Mouse (Mus musculus): Measurements from ENCODE around the gene Cga. TPM values are rescaled to one million over a fixed set of nuclear protein-coding genes. Genes with fewer than 3 reads are reported as not detected.

Gene Cga
- not detected in 2 replicates for polyA plus RNA-seq (2015; fragmentation: Nextera tagmentation; extraction: Ambion mirVana)

DNA sequence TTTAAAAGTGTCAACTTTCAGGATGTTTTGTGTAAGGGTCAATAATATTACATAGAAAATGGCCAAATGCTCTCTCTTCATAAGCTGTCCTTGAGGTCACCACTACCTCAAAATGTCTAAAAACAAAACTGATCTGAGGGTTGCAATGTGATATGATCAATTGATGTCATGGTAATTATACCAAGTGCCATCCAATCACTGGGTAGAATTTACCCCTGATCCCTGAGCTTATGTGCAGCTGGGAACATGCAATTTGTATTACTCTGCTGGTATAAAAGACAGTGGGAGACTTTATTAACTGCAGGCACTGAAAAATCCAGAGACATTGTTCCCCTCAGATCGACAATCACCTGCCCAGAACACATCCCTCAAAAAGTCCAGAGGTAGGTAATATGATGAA is at the start of gene Cga:
Cga (plus strand) TSS at position 301 of the 400 bp plus-strand sequence.
- no peak within 1 kb of the TSS for H3K9ac ChIP-seq
- no peak for ATAC-seq (replicated peaks; ENCODE audit: low FRiP score)

DNA sequence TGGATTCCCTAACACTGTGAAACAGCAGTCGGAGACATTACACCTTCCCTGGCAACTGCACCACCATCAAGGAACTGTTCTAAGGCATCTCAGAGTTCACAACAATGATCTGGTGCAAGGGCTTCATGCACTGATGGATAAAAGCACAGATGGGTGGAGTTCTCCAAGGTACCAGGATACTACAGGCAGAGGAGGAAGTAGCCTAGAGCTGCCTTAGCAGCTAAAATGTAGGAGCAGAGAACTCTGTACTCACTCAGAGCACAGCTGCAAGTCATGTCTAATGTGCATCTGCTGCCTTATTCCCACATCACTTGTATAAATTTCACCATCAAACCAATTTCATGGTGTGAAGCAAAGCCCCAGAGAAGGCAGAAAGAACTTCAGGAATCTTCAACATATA is 49.7 kb upstream of the Cga start:
- no peaks in the 10 kb centered on the region for H3K27me3 ChIP-seq
- no peak for ATAC-seq (replicated peaks; ENCODE audit: low FRiP score)
- no peak overlapping the region for H3K4me3 ChIP-seq (replicated peaks)
- H3K4me1 ChIP-seq: 0 out of 2 replicates have a peak, but pooled peaks cover 2% of the 10 kb centered on the region
- 97% methylated on average over 1 of the region's 1 CpGs for WGBS
- H3K4me2 ChIP-seq: no peak overlapping the region
- peaks cover 1% of the 10 kb centered on the region; the same call in 1 of the 2 replicates for H3K36me3 ChIP-seq
- no peak overlapping the region for H3K27ac ChIP-seq
- no peaks in the 10 kb centered on the region for H3K9me3 ChIP-seq (replicated peaks)
- H3K9ac ChIP-seq: no peak overlapping the region

More for the DNA sequence above, at the start of gene Cga:
- Histone ChIP-seq H3K4me1 (no peaks in the 10 kb centered on the region), H3K4me3 (replicated peaks) (no peak within 1 kb of the TSS), H3K27ac (no peak within 1 kb of the TSS), H3K36me3 (no peaks in the 10 kb centered on the region), H3K27me3 (peaks cover 32% of the 10 kb centered on the region), H3K9me3 (replicated peaks) (no peaks in the 10 kb centered on the region), H3K4me2 (no peak within 1 kb of the TSS)
- 80% methylated on average over 1 of the region's 1 CpGs for WGBS

DNA sequence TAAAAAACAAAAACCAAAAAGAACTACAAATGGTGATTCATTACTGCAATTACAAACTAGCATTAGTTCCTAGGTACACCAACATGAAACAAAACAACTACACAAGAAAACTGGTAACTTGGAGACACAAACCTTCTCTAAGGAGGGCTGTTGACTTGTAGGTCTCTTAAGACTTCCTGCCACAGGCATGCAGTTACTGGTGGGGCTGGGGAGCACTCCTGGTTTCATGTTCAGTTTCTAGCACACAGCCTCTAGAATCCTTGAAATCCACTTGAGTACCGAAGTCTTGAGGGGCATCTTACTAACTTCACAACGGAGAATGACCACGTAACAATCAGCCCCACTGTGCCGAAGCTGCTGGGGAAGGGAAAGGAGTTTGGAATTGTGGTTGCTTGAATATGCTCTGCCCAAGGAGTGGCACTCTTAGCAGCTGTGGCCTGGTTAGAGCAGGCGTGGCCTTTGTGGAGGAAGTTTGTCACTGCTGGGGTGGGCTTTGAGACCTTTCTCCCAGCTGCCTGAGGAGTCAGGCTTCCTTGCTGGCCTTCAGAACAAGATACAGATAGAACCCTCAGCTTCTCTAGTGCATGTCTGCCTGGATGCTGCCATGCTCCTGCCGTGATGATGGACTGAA is 45.8 kb upstream of the Cga start:
- no peak overlapping the region for H3K4me3 ChIP-seq (replicated peaks)
- H3K27me3 ChIP-seq: no peaks in the 10 kb centered on the region
- no peak for ATAC-seq (replicated peaks; ENCODE audit: low FRiP score)
- no peaks in the 10 kb centered on the region for H3K9me3 ChIP-seq (replicated peaks)
- no peak overlapping the region for H3K4me2 ChIP-seq
- 89% methylated on average over 6 of the region's 6 CpGs for WGBS
- peaks cover 25% of the 10 kb centered on the region for H3K36me3 ChIP-seq
- no peak overlapping the region for H3K9ac ChIP-seq
- H3K27ac ChIP-seq: no peak overlapping the region
- H3K4me1 ChIP-seq: 0 out of 2 replicates have a peak, but pooled peaks cover 2% of the 10 kb centered on the region

DNA sequence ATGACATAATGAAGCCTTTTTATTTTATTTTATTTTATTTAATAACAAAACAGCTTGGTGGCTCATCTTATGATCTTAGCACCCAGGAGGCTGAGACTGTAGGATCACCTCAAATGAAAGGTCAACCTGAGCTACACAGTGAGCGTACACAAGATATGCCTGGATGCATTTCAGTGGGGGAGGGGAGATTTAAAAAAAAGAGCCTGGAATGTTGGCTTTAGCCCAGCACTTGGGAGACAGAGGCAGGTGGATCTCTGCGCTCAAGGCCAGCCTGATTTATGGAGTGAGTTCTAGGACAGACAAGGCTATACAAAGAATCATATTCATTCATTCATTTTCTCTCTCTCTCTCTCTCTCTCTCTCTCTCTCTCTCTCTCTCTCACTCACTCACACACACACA is 43.4 kb upstream of the Cga start:
- Histone ChIP-seq H3K36me3 (peaks cover 45% of the 10 kb centered on the region), H3K9ac (no peak overlapping the region), H3K27ac (no peak overlapping the region), H3K9me3 (replicated peaks) (no peaks in the 10 kb centered on the region), H3K4me3 (replicated peaks) (no peak overlapping the region), H3K4me1 (0 out of 2 replicates have a peak, but pooled peaks cover 2% of the 10 kb centered on the region), H3K27me3 (no peaks in the 10 kb centered on the region), H3K4me2 (no peak overlapping the region)
- WGBS: 83% methylated on average over 2 of the region's 2 CpGs
- no peak for ATAC-seq (replicated peaks; ENCODE audit: low FRiP score)

DNA sequence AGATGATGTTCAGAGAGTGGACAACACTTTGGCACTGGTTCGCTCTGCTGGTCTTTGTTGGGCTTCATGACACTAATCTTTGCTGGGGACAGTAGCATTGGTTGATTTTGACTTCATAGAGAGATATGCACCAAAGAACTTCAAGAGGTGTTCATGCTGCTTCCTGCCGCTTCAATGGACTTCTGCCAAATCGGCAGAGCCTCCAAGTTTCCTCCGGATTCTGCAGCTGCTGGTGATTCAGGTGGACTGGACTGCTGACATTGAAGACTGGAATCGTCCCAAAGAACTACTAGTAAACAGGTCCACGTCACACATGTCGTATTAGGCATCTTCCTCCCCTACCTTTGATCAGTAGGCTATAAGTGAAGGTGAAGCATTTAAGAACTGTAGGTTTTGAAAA is 41.5 kb upstream of the Cga start:
- no peak overlapping the region for H3K4me3 ChIP-seq (replicated peaks)
- peaks cover 45% of the 10 kb centered on the region for H3K36me3 ChIP-seq
- no peak for ATAC-seq (replicated peaks; ENCODE audit: low FRiP score)
- H3K9ac ChIP-seq: no peak overlapping the region
- no peaks in the 10 kb centered on the region for H3K4me1 ChIP-seq
- no peak overlapping the region for H3K27ac ChIP-seq
- H3K27me3 ChIP-seq: no peaks in the 10 kb centered on the region
- 89% methylated on average over 7 of the region's 7 CpGs for WGBS
- no peaks in the 10 kb centered on the region for H3K9me3 ChIP-seq (replicated peaks)
- H3K4me2 ChIP-seq: no peak overlapping the region

DNA sequence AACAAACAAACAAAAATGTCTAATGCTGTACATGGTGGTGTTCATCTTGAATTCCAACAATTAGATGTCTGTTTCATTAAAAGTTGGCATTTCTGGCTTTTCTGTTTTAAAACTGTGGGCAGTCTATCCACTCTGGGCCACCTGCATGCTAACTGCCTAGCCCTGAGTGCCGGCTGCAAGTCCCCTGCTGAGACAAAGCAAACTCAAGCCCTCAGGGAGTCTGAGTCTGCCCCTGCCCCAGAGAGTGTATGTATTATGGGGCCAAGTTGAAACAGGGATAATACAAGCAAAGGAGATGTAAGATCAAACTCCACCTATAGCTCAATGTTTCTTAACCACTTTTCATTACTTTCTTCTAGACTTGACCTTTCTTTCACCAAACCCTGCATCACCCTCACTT is 37.6 kb upstream of the Cga start:
- Histone ChIP-seq H3K4me1 (no peaks in the 10 kb centered on the region), H3K36me3 (peaks cover 35% of the 10 kb centered on the region), H3K9me3 (replicated peaks) (no peaks in the 10 kb centered on the region), H3K9ac (no peak overlapping the region), H3K4me3 (replicated peaks) (no peak overlapping the region), H3K4me2 (no peak overlapping the region), H3K27ac (no peak overlapping the region), H3K27me3 (no peaks in the 10 kb centered on the region)
- WGBS: 58% methylated on average over 1 of the region's 1 CpGs
- no peak for ATAC-seq (replicated peaks; ENCODE audit: low FRiP score)

DNA sequence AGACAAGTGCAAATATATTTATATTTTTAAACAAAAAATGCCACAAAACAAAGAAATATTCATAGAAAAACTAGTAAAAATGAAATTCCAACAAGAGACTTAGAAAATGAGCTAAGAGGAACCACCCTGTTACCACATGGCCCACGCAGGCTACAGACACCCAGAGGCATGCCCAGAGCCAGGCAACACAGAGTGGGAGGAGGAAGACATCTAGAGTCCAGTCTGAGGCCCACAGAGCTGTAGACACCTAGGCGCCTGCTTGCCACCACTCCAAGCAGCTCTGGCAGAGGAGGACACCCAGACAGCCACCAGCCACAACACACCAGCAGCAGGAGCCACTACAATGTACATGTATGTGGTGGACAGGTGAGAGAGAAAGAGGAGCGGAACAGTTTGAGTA is 34.7 kb upstream of the Cga start:
- Histone ChIP-seq H3K27ac (no peak overlapping the region), H3K4me3 (replicated peaks) (no peak overlapping the region), H3K4me1 (no peaks in the 10 kb centered on the region), H3K4me2 (no peak overlapping the region), H3K36me3 (peaks cover 11% of the 10 kb centered on the region), H3K27me3 (no peaks in the 10 kb centered on the region), H3K9ac (no peak overlapping the region), H3K9me3 (replicated peaks) (no peaks in the 10 kb centered on the region)
- WGBS: 87% methylated on average over 3 of the region's 3 CpGs
- no peak for ATAC-seq (replicated peaks; ENCODE audit: low FRiP score)

DNA sequence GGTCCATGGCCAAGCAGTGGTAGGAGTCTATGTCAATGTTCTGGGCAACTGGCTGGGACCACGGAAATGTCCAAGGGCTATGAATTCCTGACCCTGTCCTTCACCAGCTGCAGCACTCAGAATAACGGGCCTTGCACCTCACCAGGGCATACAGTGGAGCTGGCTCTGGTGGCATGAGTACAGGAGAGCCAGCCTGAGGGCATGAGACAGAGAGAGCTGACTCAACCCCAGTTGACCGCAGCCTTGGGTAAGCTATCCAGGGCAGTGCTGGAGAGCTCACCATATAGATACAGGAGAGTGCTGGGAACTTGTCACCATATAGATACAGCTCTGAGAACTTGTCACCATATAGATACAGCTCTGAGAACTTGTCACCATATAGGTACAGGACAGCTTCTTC is 34.2 kb upstream of the Cga start:
- no peak for ATAC-seq (replicated peaks; ENCODE audit: low FRiP score)
- WGBS: 81% methylated on average over 3 of the region's 3 CpGs
- no peak overlapping the region for H3K27ac ChIP-seq
- H3K9ac ChIP-seq: no peak overlapping the region
- no peak overlapping the region for H3K4me3 ChIP-seq (replicated peaks)
- no peaks in the 10 kb centered on the region for H3K27me3 ChIP-seq
- H3K9me3 ChIP-seq (replicated peaks): no peaks in the 10 kb centered on the region
- no peak overlapping the region for H3K4me2 ChIP-seq
- H3K4me1 ChIP-seq: no peaks in the 10 kb centered on the region
- H3K36me3 ChIP-seq: peaks cover 6% of the 10 kb centered on the region

DNA sequence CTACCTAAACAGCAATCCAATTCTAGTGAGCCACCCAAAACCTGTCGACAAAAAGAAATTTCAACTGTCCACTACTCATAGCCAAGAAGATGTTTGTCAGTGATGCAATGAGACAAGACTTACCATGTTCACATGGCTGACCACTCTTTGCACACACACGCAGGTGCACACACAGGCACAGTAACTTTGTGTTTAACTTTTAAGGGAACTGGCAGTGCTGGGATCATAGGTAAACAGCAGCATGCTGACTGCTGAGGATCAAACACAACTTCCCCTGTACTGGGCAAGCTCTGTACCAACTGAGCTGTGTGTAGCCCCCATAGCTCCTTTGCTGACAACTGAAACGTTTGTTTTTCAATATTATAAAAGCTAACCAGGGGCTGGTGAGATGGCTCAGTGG is 32.1 kb upstream of the Cga start:
- H3K9me3 ChIP-seq (replicated peaks): no peaks in the 10 kb centered on the region
- H3K27ac ChIP-seq: no peak overlapping the region
- no peak overlapping the region for H3K4me3 ChIP-seq (replicated peaks)
- no peak overlapping the region for H3K4me2 ChIP-seq
- 82% methylated on average over 3 of the region's 3 CpGs for WGBS
- H3K27me3 ChIP-seq: no peaks in the 10 kb centered on the region
- peaks cover 3% of the 10 kb centered on the region; the same call in 1 of the 2 replicates for H3K36me3 ChIP-seq
- no peak overlapping the region for H3K9ac ChIP-seq
- ATAC-seq (replicated peaks; ENCODE audit: low FRiP score): no peak
- H3K4me1 ChIP-seq: no peaks in the 10 kb centered on the region

DNA sequence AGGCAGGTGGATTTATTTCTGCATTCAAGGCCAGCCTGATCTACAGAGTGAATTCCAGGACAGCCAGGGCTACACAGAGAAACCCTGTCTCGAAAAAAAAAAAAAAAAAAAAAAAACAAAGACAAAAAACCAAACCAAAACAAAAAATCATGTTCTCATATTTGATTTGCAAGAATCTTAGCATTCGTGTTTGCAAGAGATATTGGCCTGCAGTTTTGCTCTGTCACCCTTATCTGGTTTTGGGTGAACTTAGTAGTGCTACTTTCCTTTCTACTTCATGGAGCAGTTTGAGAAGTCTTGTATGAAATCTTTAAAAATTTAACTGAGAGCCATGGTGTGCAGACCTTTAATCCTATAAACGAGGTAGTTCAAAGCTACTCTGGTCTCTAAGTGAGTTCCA is 23.8 kb upstream of the Cga start:
- Histone ChIP-seq H3K9ac (no peak overlapping the region), H3K4me2 (no peak overlapping the region), H3K27ac (no peak overlapping the region), H3K4me3 (replicated peaks) (no peak overlapping the region), H3K4me1 (peaks cover 5% of the 10 kb centered on the region; the same call in 1 of the 2 replicates), H3K9me3 (replicated peaks) (no peaks in the 10 kb centered on the region), H3K36me3 (0 out of 2 replicates have a peak, but pooled peaks cover 4% of the 10 kb centered on the region), H3K27me3 (no peaks in the 10 kb centered on the region)
- 80% methylated on average over 3 of the region's 3 CpGs for WGBS
- no peak for ATAC-seq (replicated peaks; ENCODE audit: low FRiP score)

DNA sequence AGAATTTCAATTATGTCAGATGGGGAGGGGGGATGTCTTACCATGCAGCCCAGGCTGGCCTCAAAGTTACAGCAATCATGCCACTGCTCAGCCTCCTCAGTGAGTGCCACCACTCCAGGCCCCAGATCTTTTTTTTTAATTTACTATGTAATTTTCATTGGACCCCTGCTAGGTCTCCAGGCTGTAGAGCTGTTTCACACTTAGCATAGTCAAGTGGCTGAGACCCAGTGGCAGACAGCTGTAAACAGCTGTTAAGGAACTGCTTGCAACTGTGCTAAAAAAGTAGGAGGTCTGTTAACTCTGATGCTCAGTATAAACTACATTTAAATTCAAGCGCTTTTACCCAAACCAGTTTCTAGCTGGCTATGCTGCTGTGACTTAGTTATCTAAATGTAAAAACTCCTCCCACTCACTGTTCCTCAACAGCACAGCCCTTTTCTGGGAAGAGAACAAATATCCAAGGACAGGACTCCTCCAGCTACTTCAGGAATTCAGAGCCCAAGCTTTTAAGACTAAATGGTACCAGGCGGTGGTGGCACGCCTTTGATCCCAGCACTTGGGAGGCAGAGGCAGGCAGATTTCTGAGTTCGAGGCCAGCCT is 20.6 kb upstream of the Cga start:
- no peak overlapping the region for H3K4me2 ChIP-seq
- H3K9ac ChIP-seq: no peak overlapping the region
- H3K4me3 ChIP-seq (replicated peaks): no peak overlapping the region
- ATAC-seq (replicated peaks; ENCODE audit: low FRiP score): no peak
- H3K36me3 ChIP-seq: peaks cover 19% of the 10 kb centered on the region; the same call in 1 of the 2 replicates
- H3K27me3 ChIP-seq: no peaks in the 10 kb centered on the region
- H3K4me1 ChIP-seq: peaks cover 5% of the 10 kb centered on the region; the same call in 1 of the 2 replicates
- H3K27ac ChIP-seq: no peak overlapping the region
- H3K9me3 ChIP-seq (replicated peaks): no peaks in the 10 kb centered on the region
- WGBS: 89% methylated on average over 4 of the region's 4 CpGs

DNA sequence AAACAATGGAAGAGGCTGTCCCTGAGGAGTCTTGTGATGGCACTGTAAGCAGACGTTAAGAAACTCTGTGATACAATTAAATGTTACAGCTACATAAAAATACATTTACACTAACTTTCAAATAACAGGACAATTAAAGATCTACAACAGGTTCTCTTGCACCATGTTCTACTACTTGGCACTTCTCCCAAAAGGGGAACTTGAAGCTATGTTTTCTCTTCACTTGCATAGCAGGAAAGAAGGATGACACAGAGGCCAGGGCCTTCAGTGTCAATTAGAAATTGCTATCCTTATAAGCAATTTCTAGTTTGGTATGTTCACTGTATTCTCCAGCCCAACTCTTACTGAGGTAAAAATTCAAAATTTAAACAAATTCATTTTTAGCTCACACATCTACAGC is 19.3 kb upstream of the Cga start:
- no peak overlapping the region for H3K4me3 ChIP-seq (replicated peaks)
- peaks cover 5% of the 10 kb centered on the region; the same call in 1 of the 2 replicates for H3K4me1 ChIP-seq
- WGBS: 85% methylated on average over 1 of the region's 1 CpGs
- H3K36me3 ChIP-seq: peaks cover 28% of the 10 kb centered on the region
- no peaks in the 10 kb centered on the region for H3K27me3 ChIP-seq
- H3K9me3 ChIP-seq (replicated peaks): no peaks in the 10 kb centered on the region
- H3K9ac ChIP-seq: no peak overlapping the region
- no peak overlapping the region for H3K4me2 ChIP-seq
- ATAC-seq (replicated peaks; ENCODE audit: low FRiP score): no peak
- no peak overlapping the region for H3K27ac ChIP-seq
